Mouse (Mus musculus) forebrain, embryonic 11.5 days (tissue): ENCODE results near the gene Ccne1. TPM values are rescaled to one million over a fixed set of nuclear protein-coding genes. Genes with fewer than 3 reads are reported as not detected.

Experiments
- ATAC-seq: fragments of 200-750 bp; cut with Nextera tagmentation; replicated peaks from 2 replicates; pipeline ENCODE4 v1.8.0; 2017; ENCODE audit warnings: moderate TSS enrichment; ENCODE audit not compliant: low FRiP score
- DNase-seq: peaks from one replicate; pipeline ENCODE4 v3.0.0-alpha.2; 2017; ENCODE audit warnings: low spot score
- H3K27ac ChIP-seq: fragments of 300-500 bp; sonication (generic); 2 replicates; pipeline ENCODE4 v1.5.1; 2014; ENCODE audit warnings: low read depth, low read length
- H3K27me3 ChIP-seq: fragments of 300-500 bp; sonication (generic); 2 replicates; pipeline ENCODE4 v1.6.1; 2014; ENCODE audit warnings: mild to moderate bottlenecking, low read length, mixed read lengths; ENCODE audit not compliant: control insufficient read depth, insufficient read depth
- H3K36me3 ChIP-seq: fragments of 300-500 bp; sonication (generic); 2 replicates; pipeline ENCODE4 v1.6.1; 2014; ENCODE audit warnings: mild to moderate bottlenecking, low read length, moderate library complexity, mixed read lengths; ENCODE audit not compliant: control insufficient read depth, insufficient read depth
- H3K4me1 ChIP-seq: fragments of 300-500 bp; sonication (generic); replicated peaks from 2 replicates; pipeline ENCODE4 v1.6.1; 2014; ENCODE audit warnings: low read length, mixed read lengths; ENCODE audit not compliant: control insufficient read depth, insufficient read depth
- H3K4me2 ChIP-seq: fragments of 300-500 bp; sonication (generic); 2 replicates; pipeline ENCODE4 v1.6.1; 2014; ENCODE audit warnings: low read depth, mild to moderate bottlenecking, low read length, moderate library complexity, mixed read lengths; ENCODE audit not compliant: severe bottlenecking
- H3K4me3 ChIP-seq: fragments of 300-500 bp; sonication (generic); 2 replicates; pipeline ENCODE4 v1.5.1; 2014; ENCODE audit warnings: low read depth, low read length
- H3K9ac ChIP-seq: fragments of 300-500 bp; sonication (generic); 2 replicates; pipeline ENCODE4 v1.6.1; 2014; ENCODE audit warnings: low read length
- H3K9me3 ChIP-seq: fragments of 300-500 bp; sonication (generic); 2 replicates; pipeline ENCODE4 v1.6.1; 2016; ENCODE audit warnings: low read length, mixed read lengths; ENCODE audit not compliant: control insufficient read depth
- WGBS: fragments of 180-500 bp; shearing (Covaris S2); extraction: QIAGEN DNeasy Blood & Tissue Kit; methylation state at CpG from one replicate; pipeline ENCODE4 v1.1.7; 2014; 5-methylcytosine and 5-hydroxymethylcytosine counted together
- polyA plus RNA-seq: library from polyadenylated mRNA; unstranded; fragments of >200 nt; fragmentation: Nextera tagmentation; extraction: Ambion mirVana; gene quantifications from 2 replicates; pipeline ENCODE4 v1.2.1, GENCODE M21; 2014

Ccne1 gene
- polyA plus RNA-seq, 1 experiment from 2014 or later: 68.6 TPM

- Histone ChIP-seq H3K27me3 (peaks cover 4% of the 10 kb centered on the region; the same call in 1 of the 2 replicates), H3K36me3 (no peaks in the 10 kb centered on the region), H3K4me3 (no peak overlapping the region), H3K4me1 (peaks cover 6% of the 10 kb centered on the region; the same call in 1 of the 2 replicates), H3K4me2 (peak overlapping the region; percentile 42), H3K9ac (no peak overlapping the region), H3K27ac (no peak overlapping the region), H3K9me3 (no peaks in the 10 kb centered on the region)
- peak; percentile 32 for ATAC-seq
- 33% methylated on average over 10 of the region's 10 CpGs for WGBS
- no peak for DNase-seq
These were observed 32.4 kb downstream of the Ccne1 start for GRCm38 (mm10) chr7:38074920-38075319.

GRCm38 (mm10) chr7:38074514-38074913 lies 32.8 kb downstream of the Ccne1 start:
- H3K27me3 ChIP-seq: peaks cover 4% of the 10 kb centered on the region; the same call in 1 of the 2 replicates
- peak overlapping the region; percentile 4; the same call in 1 of the 2 replicates for H3K9ac ChIP-seq
- WGBS: 1% methylated on average over 14 of the region's 14 CpGs
- H3K27ac ChIP-seq: no peak overlapping the region
- H3K4me3 ChIP-seq: peak overlapping the region; percentile 6; the same call in 1 of the 2 replicates
- ATAC-seq (peak; percentile 93), DNase-seq (peak; percentile 79)
- H3K4me1 ChIP-seq: peaks cover 6% of the 10 kb centered on the region; the same call in 1 of the 2 replicates
- H3K36me3 ChIP-seq: no peaks in the 10 kb centered on the region
- H3K4me2 ChIP-seq: peak overlapping the region; percentile 42
- H3K9me3 ChIP-seq: no peaks in the 10 kb centered on the region

GRCm38 (mm10) chr7:38073782-38074181 lies 33.6 kb downstream of the Ccne1 start:
- H3K36me3 ChIP-seq: no peaks in the 10 kb centered on the region
- DNase-seq (peak; percentile 67), ATAC-seq (peak; percentile 49; the same call in 1 of the 2 replicates)
- no peak overlapping the region for H3K4me3 ChIP-seq
- H3K27ac ChIP-seq: no peak overlapping the region
- H3K9ac ChIP-seq: no peak overlapping the region
- H3K9me3 ChIP-seq: no peaks in the 10 kb centered on the region
- WGBS: 24% methylated on average over 3 of the region's 3 CpGs
- H3K4me2 ChIP-seq: 0 out of 2 replicates have a peak overlapping the region, but pooled peaks have one; percentile 22
- H3K4me1 ChIP-seq: peaks cover 6% of the 10 kb centered on the region; the same call in 1 of the 2 replicates
- peaks cover 4% of the 10 kb centered on the region; the same call in 1 of the 2 replicates for H3K27me3 ChIP-seq

- Histone ChIP-seq H3K36me3 (no peaks in the 10 kb centered on the region), H3K9ac (no peak overlapping the region), H3K4me3 (no peak overlapping the region), H3K27ac (no peak overlapping the region), H3K4me2 (no peak overlapping the region), H3K4me1 (peaks cover 6% of the 10 kb centered on the region; the same call in 1 of the 2 replicates), H3K27me3 (peaks cover 4% of the 10 kb centered on the region; the same call in 1 of the 2 replicates), H3K9me3 (no peaks in the 10 kb centered on the region)
- DNase-seq (no peak), ATAC-seq (no peak)
- 82% methylated on average over 5 of the region's 5 CpGs for WGBS
These were observed 36.3 kb downstream of the Ccne1 start for GRCm38 (mm10) chr7:38071065-38071464.

- H3K27me3 ChIP-seq: peaks cover 4% of the 10 kb centered on the region; the same call in 1 of the 2 replicates
- H3K9ac ChIP-seq: no peak overlapping the region
- no peaks in the 10 kb centered on the region for H3K36me3 ChIP-seq
- no peak for DNase-seq
- no peak overlapping the region for H3K4me3 ChIP-seq
- H3K4me1 ChIP-seq: peaks cover 6% of the 10 kb centered on the region; the same call in 1 of the 2 replicates
- ATAC-seq: no peak
- no peak overlapping the region for H3K27ac ChIP-seq
- 40% methylated on average over 2 of the region's 2 CpGs for WGBS
- no peaks in the 10 kb centered on the region for H3K9me3 ChIP-seq
- H3K4me2 ChIP-seq: no peak overlapping the region
These were observed 36.7 kb downstream of the Ccne1 start for GRCm38 (mm10) chr7:38070663-38071062.

GRCm38 (mm10) chr7:38064431-38064830 lies 42.9 kb downstream of the Ccne1 start:
- Histone ChIP-seq H3K27me3 (no peaks in the 10 kb centered on the region), H3K4me2 (no peak overlapping the region), H3K9me3 (no peaks in the 10 kb centered on the region), H3K4me1 (0 out of 2 replicates have a peak, but pooled peaks cover 1% of the 10 kb centered on the region), H3K4me3 (no peak overlapping the region), H3K36me3 (no peaks in the 10 kb centered on the region), H3K9ac (no peak overlapping the region), H3K27ac (no peak overlapping the region)
- WGBS: 50% methylated on average over 4 of the region's 4 CpGs
- DNase-seq (no peak), ATAC-seq (no peak)

- H3K9ac ChIP-seq: peak overlapping the region; percentile 64
- H3K27ac ChIP-seq: no peak overlapping the region
- H3K4me2 ChIP-seq: peak overlapping the region; percentile 84
- H3K36me3 ChIP-seq: no peaks in the 10 kb centered on the region
- DNase-seq: peak; percentile 95
- H3K9me3 ChIP-seq: no peaks in the 10 kb centered on the region
- 2% methylated on average over 56 of the region's 57 CpGs for WGBS
- ATAC-seq: peak; percentile 88
- no peaks in the 10 kb centered on the region for H3K27me3 ChIP-seq
- peak overlapping the region; percentile 46 for H3K4me3 ChIP-seq
- H3K4me1 ChIP-seq: 0 out of 2 replicates have a peak, but pooled peaks cover 1% of the 10 kb centered on the region
These were observed 46.0 kb downstream of the Ccne1 start for GRCm38 (mm10) chr7:38061060-38061970.

GRCm38 (mm10) chr7:38059636-38060330 lies 47.6 kb downstream of the Ccne1 start:
- ATAC-seq (no peak), DNase-seq (no peak)
- H3K27ac ChIP-seq: no peak overlapping the region
- no peaks in the 10 kb centered on the region for H3K27me3 ChIP-seq
- WGBS: 70% methylated on average over 8 of the region's 8 CpGs
- 0 out of 2 replicates have a peak, but pooled peaks cover 1% of the 10 kb centered on the region for H3K4me1 ChIP-seq
- H3K9me3 ChIP-seq: no peaks in the 10 kb centered on the region
- H3K9ac ChIP-seq: no peak overlapping the region
- no peak overlapping the region for H3K4me2 ChIP-seq
- H3K36me3 ChIP-seq: no peaks in the 10 kb centered on the region
- no peak overlapping the region for H3K4me3 ChIP-seq
